Mouse (Mus musculus) heart, postnatal 0 days (tissue): ENCODE results near the gene Cfap97d1.

Experiments used
- CTCF ChIP-seq: IDR thresholded peaks from 2 replicates; pipeline ENCODE4 v1.5.1; 2016; ENCODE audit warnings: antibody characterized with exemption, control low read depth, low read depth
- EP300 ChIP-seq: IDR thresholded peaks from 2 replicates; pipeline ENCODE4 v1.6.1; 2016; ENCODE audit warnings: antibody characterized with exemption, low read depth

DNA sequence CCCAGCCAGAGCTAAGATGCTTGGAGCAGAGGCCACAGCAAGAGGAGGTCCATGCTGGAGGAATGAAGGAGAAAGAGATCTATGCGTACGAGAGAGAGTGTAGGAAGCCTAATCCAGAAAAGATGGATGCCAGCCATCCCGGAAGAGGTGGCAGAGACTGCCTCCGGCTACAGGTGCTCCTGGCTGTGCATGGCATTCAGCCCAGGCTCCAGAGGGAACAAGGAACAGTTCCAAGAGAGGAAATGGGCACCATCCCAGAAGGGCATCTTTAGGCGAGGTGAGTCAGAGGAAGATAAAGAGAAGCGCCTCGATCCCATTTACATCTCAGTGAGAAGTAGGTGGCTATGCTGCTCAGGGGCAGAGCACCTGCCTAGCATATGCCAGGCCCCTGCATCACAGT, 47.1 kb downstream of the Cfap97d1 start:
- TF ChIP-seq EP300 (no peak), CTCF (no peak)
